ENCODE assay signal across 12 mouse cellular contexts in the genomic region with DNA sequence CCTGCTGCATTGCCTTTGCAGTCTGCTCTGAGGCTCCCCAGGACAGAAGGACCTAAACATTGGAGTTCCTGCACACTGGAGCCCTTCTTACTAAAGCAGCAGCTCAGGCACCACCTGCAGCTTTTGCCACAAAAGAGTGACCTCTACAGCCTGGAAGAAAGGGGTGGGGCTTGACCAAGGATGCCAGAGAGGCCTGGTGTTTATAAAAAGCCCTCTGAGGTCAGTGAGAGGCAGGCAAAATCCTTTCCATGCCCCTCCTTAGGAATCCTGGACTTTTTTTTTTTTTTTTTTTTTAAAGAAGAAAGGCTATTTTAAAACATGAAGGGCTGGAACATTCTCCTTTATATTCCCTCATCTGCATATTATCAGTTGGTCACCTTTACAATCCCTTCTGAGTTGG. TPM values are rescaled to one million over a fixed set of nuclear protein-coding genes. Genes with fewer than 3 reads are reported as not detected.
DNase-seq lines count a peak whose midpoint lies in the region; ATAC-seq and TF ChIP-seq lines count a peak whose summit lies in the region.
"Had no signal": no experiment of that assay in that cellular context is flagged by ENCODE, and none has a peak within 500 bp of the region (broad histone marks: within the 10 kb centered on the region; RNA-seq: fewer than 3 reads in every experiment).

No protein-coding gene starts in this region.

- DNase-seq in forebrain, embryonic 11.5 days (ENCODE audit: low spot score): no peak
- DNase-seq in kidney, adult 2 months: peak; percentile 37
- no peak for DNase-seq in kidney, adult 8-10 months
- peak; percentile 41 for DNase-seq in MN1 (ENCODE audit: low spot score)
- peak; percentile 30 for DNase-seq in lung, postnatal 25 days (ENCODE audit: low spot score)
- no peak for DNase-seq in B cell, adult 2 months
- no peak for DNase-seq in cerebellum, adult 9-10 months
- DNase-seq: gastrocnemius, postnatal 14 days; kidney, adult 11 months; liver; right cerebral cortex, postnatal 4 days had no signal

- 0 out of 2 replicates have a peak overlapping the region, but pooled peaks have one; percentile 50 for H3K27ac ChIP-seq in forebrain, embryonic 12.5 days
- H3K27ac ChIP-seq in forebrain, embryonic 11.5 days (ENCODE audit: low read depth, low read length): no peak overlapping the region
- H3K27ac ChIP-seq in kidney, adult 2 months (ENCODE audit: insufficient read depth, low read depth, low read length): no peak overlapping the region

- no peak for ATAC-seq in forebrain, embryonic 12.5 days (ENCODE audit: low FRiP score)
- no peak for ATAC-seq in forebrain, embryonic 11.5 days (replicated peaks; ENCODE audit: low FRiP score)

- H3K4me1 ChIP-seq in forebrain, embryonic 12.5 days: peaks cover 93% of the 10 kb centered on the region
- peaks cover 41% of the 10 kb centered on the region for H3K4me1 ChIP-seq in forebrain, embryonic 11.5 days (replicated peaks; ENCODE audit: control insufficient read depth, insufficient read depth, low read length)
- H3K4me1 ChIP-seq in kidney, adult 2 months (ENCODE audit: control insufficient read depth, insufficient read depth, low read length): peaks cover 5% of the 10 kb centered on the region

- H3K4me3 ChIP-seq in forebrain, embryonic 12.5 days (replicated peaks): no peak overlapping the region
- H3K4me3 ChIP-seq in forebrain, embryonic 11.5 days (ENCODE audit: low read depth, low read length): no peak overlapping the region
- no peak overlapping the region for H3K4me3 ChIP-seq in kidney, adult 2 months (ENCODE audit: insufficient read depth, low read depth, low read length)

- H3K36me3 ChIP-seq in forebrain, embryonic 12.5 days (replicated peaks): no peaks in the 10 kb centered on the region
- H3K36me3 ChIP-seq in forebrain, embryonic 11.5 days (ENCODE audit: control insufficient read depth, insufficient read depth, low read length): no peaks in the 10 kb centered on the region; the same call in 1 of the 2 replicates
- H3K36me3 ChIP-seq in kidney, adult 2 months (ENCODE audit: control insufficient read depth, insufficient read depth, low read length): no peaks in the 10 kb centered on the region

- no peaks in the 10 kb centered on the region for H3K27me3 ChIP-seq in forebrain, embryonic 12.5 days
- no peaks in the 10 kb centered on the region for H3K27me3 ChIP-seq in forebrain, embryonic 11.5 days (ENCODE audit: control insufficient read depth, insufficient read depth, low read length)
- no peaks in the 10 kb centered on the region for H3K27me3 ChIP-seq in kidney, adult 2 months (replicated peaks; ENCODE audit: control insufficient read depth, insufficient read depth, low read length)

- H3K9ac ChIP-seq in forebrain, embryonic 12.5 days: no peak overlapping the region
- H3K9ac ChIP-seq in forebrain, embryonic 11.5 days (ENCODE audit: low read length): no peak overlapping the region

- H3K9me3 ChIP-seq in forebrain, embryonic 12.5 days: no peaks in the 10 kb centered on the region
- H3K9me3 ChIP-seq in forebrain, embryonic 11.5 days (ENCODE audit: control insufficient read depth, low read length): no peaks in the 10 kb centered on the region

- TF ChIP-seq POLR2A in kidney, adult 2 months (IDR thresholded peaks at IDR 0.05; ENCODE audit: low read depth, low read length): no peak

- TF ChIP-seq CTCF in kidney, adult 2 months (conservative IDR thresholded peaks at IDR 0.05; ENCODE audit: insufficient read depth, insufficient read length, low read depth, low read length): no peak

- H3K4me2 ChIP-seq in forebrain, embryonic 12.5 days: no peak overlapping the region
- no peak overlapping the region for H3K4me2 ChIP-seq in forebrain, embryonic 11.5 days (ENCODE audit: low read depth, low read length, severe bottlenecking)

RNA-seq across cellular contexts. Expression of gene Ssbp3, which starts 42.7 kb away (rescaled TPM):
- polyA plus RNA-seq in forebrain, embryonic 12.5 days (2016; fragmentation: Nextera tagmentation; extraction: Ambion mirVana): 198 and 214 TPM in 2 replicates
- polyA plus RNA-seq in forebrain, embryonic 11.5 days (2014; fragmentation: Nextera tagmentation; extraction: Ambion mirVana): 135 and 138 TPM in 2 replicates
- polyA plus RNA-seq in kidney, adult 2 months (2012; rRNA removed): 44.6 and 48.6 TPM in 2 replicates

Comparison
In these comparisons a context has a peak if more than half of its experiments do, and no peak if none do; other contexts are left out.
1. DNase-seq: peak in kidney, adult 2 months (single experiment), MN1 (single experiment) and lung, postnatal 25 days (single experiment); none in forebrain, embryonic 11.5 days (single experiment), kidney, adult 8-10 months (0 of 2), B cell, adult 2 months (0 of 2) and cerebellum, adult 9-10 months (single experiment).